Mouse (Mus musculus): Measurements from ENCODE around the gene Als2.

DNA sequence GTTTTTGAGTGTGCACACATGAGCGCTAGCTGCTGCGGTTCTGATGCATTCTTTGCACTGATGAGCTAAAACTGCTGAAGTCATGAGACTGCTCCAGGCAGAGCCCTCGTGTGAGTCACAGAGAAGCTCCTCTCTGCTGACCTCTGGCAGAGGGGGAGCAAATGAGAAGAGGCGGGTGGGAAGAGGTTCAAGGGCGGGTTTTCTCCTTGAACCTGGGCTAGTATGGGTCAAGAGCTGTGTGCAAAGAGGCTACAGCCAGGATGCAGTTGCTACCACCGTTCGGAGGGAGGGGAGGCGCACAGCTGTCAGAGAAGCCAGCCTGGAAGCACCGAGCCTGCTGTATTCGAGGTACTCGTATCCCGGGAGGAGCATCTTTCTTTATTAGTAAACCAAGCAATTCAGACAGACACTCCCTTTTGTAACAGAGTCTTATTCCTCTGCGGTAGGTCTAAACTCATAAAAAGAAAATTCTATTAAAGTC, 19.8 kb upstream of the Als2 start, which contains the start of gene Cdk15:
- TF ChIP-seq CTCF (IDR thresholded peaks at IDR 0.05; ENCODE audit: borderline replicate concordance, insufficient read depth, low read depth, low read length): no peak
- no peak for TF ChIP-seq POLR2A (IDR thresholded peaks at IDR 0.05; ENCODE audit: borderline replicate concordance, insufficient read depth, low read length)

All from cerebellum, adult 2 months (tissue).